Mouse (Mus musculus) right cerebral cortex, postnatal 4 days (tissue): ENCODE measurements around the gene Shroom3.
"Not testable (repeated sequence)": the region's sequence is repeated elsewhere in the genome, so short reads cannot be mapped to it uniquely, and the experiment has no call there.

Experiments
- DNase-seq: peaks from one replicate; pipeline ENCODE4 v3.0.0-alpha.2; 2022

Gene Shroom3

DNA sequence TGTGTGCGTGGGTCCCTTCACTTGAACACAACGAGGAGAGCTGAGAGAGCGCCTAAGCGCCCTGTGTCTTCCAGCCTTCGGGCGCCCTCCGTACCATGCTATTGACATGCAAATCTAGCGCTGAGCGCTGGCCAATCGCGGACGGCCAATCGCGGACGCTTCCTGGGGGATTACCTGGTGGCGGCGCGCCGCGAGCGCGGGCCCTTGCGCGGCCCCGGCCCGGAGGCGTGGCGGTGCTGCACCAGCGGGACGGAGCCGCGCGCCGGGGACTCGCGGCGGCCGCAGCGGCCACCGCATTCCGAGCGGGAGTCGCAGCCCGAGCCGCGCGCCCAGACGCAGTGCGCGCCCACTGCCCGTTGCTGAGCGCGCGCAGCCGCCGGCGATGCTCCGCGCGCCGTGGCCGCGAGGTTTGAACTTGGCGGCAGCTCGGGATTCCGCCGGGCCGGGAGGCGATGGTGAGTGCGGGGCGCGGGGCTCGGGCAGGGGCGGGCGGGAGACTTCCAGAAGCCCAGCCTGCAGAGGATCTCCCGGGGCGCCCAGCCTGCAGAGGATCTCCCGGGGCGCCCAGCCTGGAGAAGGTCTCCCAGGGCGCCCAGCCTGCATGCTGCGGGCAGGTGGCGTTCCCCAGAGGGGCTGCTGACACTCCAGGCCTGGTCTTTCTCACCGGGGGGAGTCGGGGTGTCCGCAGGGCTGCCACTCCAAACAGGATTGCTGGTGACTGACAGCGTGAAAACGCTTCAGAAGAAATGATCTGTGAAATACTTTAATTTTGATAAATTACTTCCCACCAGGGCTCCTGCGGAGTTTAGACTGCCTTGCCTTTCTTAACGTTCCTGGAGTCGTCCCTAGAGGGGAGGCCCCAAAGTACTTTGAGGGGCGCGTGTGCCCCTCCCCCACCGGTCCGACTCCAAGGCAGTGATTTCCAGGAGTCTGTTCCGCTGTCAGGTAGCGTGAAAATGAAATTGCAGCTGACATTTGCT lies 214.8 kb downstream of the Shroom3 start:
- DNase-seq, result peak; percentile 69

DNA sequence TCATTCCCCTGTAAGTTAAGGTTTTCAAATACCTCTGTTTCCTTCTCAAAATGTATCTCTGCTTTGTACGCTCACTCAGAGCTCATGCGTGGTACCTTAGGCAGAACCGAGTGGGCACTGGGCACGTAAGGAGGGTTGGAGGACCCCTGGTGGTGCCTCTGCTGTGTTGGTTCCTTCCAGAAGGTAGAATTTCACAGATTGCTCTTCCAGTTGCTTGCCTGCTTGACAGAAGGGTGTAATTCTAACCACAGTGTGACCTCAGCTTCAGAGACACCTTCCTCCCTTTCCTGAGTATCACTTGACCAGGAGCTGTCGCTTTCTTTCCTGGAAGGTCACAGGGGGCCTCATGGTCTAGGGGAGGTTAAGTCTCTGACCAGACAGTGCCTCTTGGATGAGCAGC lies 217.2 kb downstream of the Shroom3 start:
- no peak for DNase-seq

DNA sequence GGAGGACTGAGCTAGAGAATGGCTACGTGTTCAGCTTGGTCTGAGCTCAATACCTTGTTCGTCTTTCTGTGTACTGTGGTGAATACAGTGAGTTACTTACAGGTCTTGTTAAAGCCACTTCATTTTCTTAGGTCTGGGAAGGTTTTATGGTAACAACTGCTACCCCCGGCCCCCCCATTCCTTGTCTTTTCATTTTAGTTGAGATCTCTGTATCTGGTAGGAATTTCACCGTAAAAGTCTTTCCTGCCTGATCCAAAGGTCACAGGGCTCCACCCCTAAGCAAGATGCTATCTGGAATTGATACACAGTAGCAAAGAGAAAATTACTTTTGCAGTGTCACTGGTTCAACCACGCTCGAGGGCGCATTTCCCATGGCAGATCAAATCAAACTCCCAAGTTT lies 218.6 kb downstream of the Shroom3 start:
- no peak for DNase-seq

DNA sequence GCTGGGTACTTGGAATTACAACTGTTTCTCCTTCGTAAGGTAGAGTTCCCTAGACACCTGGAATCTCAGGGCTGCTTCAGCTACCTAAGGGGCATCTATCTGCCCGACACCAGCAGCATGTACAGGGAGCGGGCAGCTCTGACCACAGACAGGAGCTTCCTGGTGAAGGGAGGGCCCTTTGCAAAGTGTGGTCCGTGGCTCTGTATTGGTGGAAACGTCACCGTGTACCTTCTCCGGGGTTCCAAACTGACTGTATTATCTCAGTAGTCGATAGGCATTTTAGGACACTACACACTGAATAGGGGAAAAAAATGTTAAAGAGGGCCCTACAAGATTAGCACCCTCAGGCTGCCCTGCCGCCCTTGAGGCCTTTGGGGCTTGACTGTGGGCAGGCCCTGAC lies 221.9 kb downstream of the Shroom3 start:
- DNase-seq, result no peak

DNA sequence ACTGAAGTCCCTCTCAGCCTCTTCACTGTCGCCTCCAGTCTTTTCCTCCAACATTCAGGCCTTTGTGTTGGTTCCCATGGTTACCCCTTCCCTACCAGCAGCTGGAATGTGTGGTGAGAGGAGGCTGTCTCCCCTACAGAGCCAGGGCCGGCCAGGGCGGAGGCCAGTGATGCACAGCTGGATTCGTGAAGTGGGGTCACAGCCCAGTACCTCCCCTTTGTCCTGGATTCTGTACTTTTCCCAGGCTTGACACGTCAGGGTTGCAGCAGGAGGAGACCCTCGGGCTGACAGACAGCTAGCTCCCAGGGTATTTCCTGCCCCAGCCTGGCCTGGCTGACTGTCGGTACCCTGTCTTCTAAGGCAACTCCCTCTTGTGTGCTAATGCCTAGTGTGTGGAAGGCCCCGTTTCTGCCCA lies 222.4 kb downstream of the Shroom3 start:
- DNase-seq, result no peak

DNA sequence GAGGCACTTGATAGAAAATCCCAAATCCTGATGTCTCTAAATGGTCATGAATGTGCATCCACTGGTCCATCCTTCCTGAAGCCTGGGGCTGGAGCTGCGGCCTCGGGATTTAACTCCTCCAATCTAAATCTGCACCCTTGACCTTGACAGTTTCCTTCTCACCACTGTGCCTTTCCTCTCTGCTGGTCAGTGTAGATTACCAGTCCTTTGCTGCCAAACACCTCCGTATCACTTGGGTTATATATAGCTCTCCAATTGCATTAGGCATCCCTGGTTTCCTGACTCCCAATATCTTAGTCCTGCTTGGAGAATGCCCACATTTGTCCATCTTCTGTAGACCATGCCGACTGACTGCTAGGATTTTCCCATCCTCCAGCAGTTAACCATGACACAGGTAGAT lies 225.0 kb downstream of the Shroom3 start:
- no peak for DNase-seq

DNA sequence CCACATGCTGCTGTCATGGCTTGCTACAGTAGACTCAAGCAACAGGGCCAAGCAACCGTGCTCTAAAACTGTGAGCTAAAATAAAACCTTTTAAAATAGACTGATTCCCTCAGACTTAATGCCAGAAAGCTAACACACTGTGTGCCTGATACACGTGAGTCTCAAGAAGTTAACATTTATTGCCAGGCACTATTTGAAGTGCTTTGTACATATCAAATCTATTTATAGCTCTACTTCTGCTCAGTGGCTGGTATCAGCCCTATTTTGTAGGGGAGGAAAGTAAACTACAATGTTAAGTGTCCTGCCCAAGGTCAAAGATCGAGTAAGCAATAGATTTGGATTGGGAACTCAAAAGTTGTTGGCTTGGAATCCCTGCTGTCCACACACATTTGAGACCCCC lies 227.6 kb downstream of the Shroom3 start:
- DNase-seq, result no peak

DNA sequence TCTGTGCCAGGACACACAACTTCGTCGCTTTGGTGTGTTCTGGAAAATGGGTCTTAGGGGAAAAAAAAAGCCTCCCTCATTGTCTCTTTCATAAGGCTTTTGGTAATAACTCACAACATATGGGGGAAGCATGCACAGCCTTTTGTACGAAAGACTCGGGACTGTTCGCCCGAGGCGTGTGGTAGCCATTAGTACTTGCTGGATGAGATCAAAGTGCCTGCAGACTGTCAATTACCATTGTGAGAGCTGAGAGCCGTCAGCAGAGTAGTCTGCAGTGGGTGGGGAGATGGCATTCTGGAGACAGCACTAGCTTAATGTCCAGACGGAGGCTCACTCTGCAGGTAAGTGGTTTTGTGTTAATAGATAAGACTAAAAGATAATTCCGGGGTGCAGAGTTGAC lies 232.2 kb downstream of the Shroom3 start:
- DNase-seq, result no peak

DNA sequence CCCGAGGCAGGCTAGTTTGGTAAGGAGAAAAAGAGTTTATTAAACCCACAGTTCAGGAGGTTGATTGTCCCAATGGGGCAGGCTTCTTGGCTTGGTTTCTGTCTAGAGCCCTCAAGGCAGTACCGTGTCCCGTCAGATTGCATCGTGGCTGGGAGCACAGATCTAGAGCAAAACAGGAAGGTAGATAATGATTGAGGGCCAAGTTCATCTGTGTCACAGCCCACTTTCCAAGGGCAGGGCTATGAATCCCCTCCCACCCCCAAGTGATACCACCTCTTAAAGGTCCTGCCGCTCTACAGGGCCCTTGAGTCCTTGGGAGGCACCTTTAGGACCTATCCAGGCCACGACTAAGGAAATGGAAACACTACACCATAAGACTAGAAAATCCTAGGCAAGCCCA lies 234.5 kb downstream of the Shroom3 start:
- no peak for DNase-seq

DNA sequence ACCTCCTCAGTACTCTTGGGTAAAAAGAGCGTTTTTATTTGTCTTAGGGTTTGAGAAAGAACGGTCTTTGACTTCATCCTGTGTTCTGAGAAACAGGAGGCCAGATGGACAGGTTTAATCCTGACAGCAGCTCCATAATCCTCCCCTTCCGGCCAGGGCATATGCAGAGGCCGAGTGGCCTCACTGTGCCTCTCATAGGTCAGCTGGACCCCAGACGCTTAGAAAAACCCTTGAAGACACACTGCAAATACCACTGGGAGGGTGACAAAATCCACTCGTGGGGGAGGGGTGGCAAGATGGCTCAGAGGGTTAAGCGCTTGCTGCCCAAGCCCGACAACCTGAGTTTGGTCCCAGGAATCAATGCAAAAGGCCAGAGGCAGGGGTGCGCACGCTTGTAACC lies 234.9 kb downstream of the Shroom3 start:
- DNase-seq, result no peak

DNA sequence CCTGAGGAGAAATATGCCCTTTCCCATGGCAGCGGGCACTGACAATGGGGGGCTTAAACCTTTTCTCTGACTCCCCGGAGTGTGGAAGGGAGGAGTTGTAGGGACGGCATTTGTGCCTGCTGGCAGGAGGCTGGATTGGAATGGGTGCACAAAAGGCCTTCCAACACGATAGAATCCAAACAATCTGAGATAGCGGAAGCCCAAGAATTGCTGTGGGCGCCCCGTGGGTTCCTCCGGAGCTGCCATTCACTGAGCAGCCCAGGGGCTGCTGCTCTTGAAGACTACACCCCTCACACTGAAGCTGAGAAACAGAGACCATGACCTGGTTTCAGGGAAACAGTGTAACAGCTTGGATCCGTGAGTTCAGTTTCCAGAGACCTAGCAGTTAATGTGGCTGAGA lies 235.6 kb downstream of the Shroom3 start:
- DNase-seq, result no peak

DNA sequence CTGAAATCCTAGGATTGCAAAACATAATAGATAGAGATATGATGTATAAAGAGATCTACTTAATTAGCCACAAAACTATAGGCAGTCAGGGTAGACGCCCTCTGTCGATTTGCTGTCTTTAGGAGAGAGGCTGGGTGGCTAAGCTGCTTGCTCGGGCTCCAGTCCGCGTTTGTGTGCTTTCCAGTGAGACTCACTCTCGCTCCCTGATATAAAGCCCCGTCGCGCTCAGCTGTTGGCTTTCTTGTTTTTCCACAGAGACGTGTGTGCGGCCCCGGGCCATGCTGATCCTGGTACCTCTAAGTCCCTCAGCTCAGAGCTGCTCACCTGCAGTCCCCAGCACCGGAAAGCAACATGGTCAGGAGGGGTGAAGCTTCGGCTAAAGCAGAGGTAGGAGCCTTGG lies 236.2 kb downstream of the Shroom3 start:
- DNase-seq, result no peak

DNA sequence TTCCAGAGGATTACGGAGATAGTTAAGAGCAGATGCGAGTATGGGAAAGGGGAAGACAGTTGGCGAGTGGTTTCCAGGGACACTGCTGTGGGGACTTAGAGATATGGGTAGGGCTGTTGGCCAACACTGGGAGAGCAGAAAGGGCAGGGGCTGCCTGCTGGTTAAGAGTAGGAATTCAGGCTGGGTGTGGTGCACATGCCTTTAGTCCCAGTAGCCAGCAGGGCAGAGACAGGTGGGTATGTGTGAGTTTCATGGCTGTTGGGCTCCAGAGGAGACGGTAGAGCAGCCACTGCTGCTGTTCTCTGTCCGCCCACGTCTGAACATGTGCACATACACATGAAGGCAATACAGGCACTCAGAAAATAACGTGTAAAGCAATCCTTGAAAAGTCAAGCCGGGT lies 237.7 kb downstream of the Shroom3 start:
- DNase-seq, result no peak

DNA sequence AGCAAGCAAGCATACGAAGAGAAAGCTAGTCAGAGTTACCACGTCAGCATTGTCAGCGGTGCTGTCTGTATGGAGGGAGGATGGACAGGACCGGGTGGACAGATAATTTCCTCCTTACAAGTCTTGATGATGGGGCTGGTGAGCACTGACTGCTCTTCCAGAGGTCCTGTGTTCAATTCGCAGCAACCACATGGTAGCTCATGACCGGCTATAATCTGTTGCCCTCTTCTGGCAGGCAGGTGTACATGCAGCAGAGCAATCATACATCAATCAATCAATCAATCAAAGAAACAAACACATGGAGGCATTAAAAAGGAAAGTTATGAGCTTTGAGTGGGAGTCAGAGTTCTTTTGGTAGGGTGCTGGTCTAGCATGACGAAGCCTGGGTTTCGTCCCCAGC lies 238.5 kb downstream of the Shroom3 start:
- DNase-seq, result no peak

DNA sequence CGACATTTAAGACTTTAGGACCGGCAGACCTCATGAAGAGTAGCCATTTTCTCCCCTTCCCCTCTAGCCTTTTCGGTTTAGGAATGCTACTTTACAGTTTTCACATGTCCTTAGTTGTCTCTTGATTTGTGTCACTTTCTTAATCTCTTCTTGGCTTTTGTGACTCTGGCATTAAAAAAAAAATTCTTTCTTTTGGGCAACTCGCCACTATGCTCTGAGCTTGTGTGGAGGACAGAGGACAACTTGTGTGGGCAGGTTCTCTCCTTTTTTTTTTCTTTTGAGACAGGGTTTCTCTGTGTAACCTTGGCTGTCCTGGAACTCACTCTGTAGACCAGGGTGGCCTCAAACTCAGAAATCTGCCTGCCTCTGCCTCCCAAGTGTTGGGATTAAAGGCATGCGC lies 239.7 kb downstream of the Shroom3 start:
- DNase-seq, result not testable (repeated sequence)

DNA sequence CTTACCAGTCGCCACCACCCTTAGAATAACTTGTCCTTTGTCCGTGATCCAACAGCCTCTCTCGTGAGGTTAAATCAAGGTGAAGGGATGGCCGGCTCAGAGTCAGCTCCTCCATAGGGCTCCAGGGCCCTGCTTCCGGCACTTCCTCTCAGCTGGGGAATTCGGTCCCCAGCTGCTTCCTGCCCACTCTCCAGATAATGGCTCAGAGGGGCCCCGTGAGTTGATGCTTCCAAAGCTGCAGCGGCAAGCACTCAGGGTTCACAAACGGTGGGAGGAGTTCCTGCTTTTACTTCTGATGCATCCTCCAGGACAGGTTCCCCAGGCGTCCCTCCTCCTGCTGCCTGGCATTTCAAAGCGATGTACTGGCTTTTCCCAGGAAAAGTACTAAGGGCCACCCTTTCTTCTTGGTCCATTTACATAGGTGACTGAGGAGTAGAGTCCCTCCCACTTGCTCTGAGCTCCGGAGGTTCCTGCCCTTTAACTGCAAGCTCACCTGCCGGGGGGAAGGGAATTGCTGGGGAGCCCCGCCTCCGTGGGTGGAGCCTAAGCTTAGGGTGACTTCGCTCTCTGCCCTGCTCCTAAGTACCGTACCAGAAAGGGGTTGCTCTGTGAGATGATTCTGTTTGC lies 241.7 kb downstream of the Shroom3 start:
- DNase-seq, result no peak

DNA sequence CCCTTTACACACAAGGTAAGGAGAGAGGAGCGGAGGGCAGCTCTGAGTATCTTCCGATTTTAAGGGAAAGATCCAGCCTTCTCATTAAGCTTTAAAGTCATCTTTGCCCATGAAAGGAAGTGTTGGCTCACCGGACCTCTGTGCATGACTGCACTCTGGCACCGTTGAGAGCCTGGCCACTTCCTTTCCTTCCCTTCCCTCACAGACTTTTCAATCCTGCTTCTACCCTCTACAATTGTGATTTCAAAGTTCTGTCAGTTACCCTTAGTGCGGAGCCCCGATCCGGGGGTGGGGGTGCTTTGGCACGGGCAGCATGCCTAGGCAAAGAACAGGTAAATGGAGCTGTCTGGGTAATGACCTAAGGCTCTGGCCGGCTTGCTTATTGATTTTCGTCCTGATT lies 244.4 kb downstream of the Shroom3 start:
- DNase-seq, result no peak

DNA sequence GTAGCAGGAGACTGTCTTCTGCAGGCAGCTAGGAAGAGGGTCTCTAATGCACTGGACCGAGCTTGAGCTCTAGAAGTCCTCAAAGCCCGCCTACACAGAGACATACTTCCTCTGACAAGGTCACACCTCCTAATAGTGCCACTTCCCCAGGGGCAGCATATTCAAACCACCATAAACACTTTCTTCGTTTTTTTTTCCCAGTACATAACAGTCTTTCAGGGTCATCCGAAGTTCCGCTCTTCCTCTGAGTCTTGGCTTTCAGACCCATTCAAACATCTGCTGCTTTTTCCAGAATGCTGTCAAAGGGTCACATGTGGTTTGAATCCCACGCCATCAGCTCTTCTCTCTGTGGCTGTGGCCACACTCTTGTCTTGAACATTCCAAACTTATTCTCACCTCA lies 247.3 kb downstream of the Shroom3 start:
- DNase-seq, result no peak

DNA sequence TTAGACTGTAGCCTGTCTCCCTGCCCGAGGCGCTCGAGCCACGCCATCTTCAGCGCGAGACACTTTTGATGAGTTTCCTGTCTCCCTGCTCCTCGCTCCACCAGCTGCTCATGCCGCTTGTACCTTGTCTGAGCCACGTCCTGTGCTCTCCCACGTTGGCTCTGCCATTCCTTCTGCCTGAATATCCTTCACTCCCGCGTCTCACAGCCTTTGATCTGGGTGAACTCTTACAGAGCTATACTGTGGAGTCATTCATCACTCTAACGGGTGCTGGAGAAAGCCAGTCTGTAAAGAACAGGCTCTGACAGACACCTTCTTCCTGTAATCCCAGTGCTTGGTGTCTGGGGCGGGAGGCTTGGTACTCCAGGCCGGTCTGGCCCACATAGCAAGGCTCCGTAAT lies 248.1 kb downstream of the Shroom3 start:
- no peak for DNase-seq

DNA sequence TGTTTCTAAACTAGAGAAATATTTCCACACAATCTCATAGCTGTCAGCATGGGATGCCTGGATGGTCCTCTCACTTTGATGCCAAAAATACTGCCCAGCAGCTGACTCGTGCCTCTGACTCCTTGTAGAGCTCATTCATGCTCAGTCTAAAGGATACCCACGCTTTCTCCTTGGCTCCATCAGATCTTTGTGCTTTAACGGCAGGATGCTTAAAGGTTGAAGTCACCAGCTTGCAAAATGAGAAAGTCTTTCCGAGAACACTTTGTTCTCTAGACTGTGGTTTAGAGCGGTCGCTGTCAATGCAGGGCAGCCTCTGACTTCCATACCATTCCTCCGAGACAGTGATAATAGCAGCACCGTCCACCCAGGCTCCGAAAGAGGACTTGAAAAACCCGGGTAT lies 249.8 kb downstream of the Shroom3 start:
- no peak for DNase-seq

DNA sequence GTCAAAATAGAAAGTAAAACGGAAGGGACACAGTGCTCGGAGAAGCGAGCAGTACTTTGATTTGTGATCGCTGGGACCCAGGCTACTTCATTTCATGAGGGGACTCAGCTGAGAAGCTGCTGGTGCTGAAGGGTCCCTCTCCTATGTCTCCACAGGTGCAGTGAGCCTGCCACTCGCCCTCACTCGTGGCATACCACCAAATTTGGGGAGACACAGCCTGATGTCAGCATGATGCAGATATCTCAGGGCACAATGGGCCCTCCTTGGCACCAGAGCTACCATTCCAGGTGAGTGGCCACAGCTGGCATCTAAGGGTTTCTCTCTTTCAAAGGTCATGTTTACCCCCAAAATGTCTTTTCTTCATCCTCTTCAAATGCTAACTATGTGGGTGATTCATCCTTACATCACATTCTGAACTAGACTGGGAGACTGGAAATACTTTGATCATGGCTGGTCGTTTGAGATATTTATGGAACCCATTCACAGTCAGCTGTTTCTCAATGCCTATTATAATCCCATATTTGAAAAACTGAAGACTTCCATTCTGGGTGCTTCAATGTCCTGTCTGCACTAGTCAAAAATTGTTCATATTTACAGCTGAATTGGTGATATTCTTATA lies 250.5 kb downstream of the Shroom3 start:
- no peak for DNase-seq

DNA sequence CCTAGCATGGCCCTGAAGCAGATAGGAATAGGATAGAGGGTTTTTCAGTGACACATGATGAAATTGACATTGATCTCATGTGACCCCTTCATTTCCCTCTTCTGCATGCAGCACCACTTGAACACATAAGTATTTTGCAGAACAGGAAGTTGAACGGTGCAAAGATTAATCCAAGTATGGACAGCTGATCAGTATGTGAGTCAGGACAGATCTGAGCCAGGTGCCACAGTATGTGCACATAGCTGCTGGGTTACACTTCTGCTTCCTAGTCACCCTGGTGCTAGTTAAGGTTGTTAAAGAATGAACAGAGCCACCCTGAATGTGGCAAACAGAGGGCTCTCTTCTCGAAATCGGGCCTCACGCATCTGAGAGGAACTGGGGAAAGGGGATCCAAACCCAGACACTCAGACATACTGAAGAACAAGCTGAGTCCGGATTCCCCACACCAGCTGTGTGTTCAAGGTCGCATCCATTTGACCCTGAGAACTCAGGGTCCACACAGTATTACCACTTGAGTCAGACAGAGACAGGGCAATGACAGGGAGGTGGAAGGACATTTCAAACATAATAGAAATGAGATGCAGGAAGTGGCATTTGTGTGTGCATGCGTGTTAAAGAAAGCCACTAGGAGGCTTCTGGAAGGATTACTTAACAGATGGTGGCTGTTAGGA lies 251.2 kb downstream of the Shroom3 start:
- no peak for DNase-seq

DNA sequence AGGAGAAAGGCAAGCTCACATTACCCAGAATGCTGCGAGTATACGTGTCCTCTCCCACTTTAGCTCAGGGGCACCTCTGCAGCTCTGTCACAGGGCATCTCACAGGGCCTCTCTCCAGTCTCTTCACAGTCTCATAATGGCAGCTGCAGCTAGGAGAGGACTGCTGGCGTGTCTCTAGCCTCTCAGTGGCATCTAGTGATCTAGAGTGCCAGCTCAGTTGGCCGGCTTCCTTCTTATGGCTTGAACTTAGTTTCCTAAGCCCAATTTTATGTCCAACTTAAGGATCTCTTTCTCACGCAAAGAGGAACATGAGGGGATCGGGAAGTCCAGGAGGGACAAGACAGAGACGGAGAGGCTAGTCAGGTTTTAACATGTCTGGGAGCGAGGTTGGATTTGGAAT lies 252.6 kb downstream of the Shroom3 start:
- no peak for DNase-seq

DNA sequence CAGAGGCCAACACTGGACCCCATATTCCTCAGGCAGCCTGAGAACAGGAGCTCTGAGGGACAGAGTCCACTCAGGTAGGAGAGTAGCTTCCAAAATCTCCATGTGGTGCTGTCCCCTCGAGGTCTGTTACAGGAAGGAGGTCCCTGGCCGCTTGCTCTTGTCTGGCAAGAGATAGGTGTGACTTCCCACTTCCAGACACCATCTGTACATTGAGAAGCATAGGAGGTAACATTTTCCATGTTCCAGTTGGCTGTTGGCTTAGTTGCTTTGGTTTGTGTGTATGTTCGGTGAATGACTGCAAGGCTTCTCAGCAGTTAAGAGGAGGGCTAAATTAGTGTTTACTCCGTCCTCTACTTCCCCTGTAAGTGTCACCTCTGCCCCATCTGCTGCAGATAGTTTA lies 254.5 kb downstream of the Shroom3 start:
- DNase-seq, result no peak
